Mouse (Mus musculus) CH12.LX (cell line): ENCODE measurements at regions not wholly inside any gene's neighbourhood (a gene's known extent, or its start where the extent isn't known, plus 50 kb on each side); places are given as distances from the start of the nearest gene placed in this dataset.

ENCODE experiments used
- CTCF ChIP-seq, 2 experiments: IDR thresholded peaks in 1 of 2; conservative IDR thresholded peaks in 1 of 2; 2 replicates each; pipeline ENCODE4 v1.5.1; 2011 to 2012; ENCODE audit warnings: low read depth in 2 of 2, low read length in 2 of 2, improper control_type of control experiment in 1 of 2, inconsistent platforms in 1 of 2, mild to moderate bottlenecking in 1 of 2, moderate library complexity in 1 of 2
- EP300 ChIP-seq: IDR thresholded peaks from 2 replicates; pipeline ENCODE4 v1.6.1; 2011; ENCODE audit warnings: low read length, improper control_type of control experiment
- HCFC1 ChIP-seq: IDR thresholded peaks from 2 replicates; pipeline ENCODE4 v1.6.1; 2012; ENCODE audit warnings: low read depth, mild to moderate bottlenecking, inconsistent platforms, low read length, improper control_type of control experiment
- MAZ ChIP-seq: IDR thresholded peaks from 2 replicates; pipeline ENCODE4 v1.6.1; 2012; ENCODE audit warnings: low read depth, mild to moderate bottlenecking, inconsistent platforms, low read length, improper control_type of control experiment, moderate library complexity
- MEF2A ChIP-seq: IDR thresholded peaks from 2 replicates; pipeline ENCODE4 v1.6.1; 2014; ENCODE audit warnings: low read depth, mild to moderate bottlenecking, inconsistent platforms, low read length, improper control_type of control experiment, borderline replicate concordance
- ZKSCAN1 ChIP-seq: IDR thresholded peaks from 2 replicates; pipeline ENCODE4 v1.6.1; 2012; ENCODE audit warnings: low read depth, inconsistent platforms, low read length, improper control_type of control experiment, borderline replicate concordance

DNA sequence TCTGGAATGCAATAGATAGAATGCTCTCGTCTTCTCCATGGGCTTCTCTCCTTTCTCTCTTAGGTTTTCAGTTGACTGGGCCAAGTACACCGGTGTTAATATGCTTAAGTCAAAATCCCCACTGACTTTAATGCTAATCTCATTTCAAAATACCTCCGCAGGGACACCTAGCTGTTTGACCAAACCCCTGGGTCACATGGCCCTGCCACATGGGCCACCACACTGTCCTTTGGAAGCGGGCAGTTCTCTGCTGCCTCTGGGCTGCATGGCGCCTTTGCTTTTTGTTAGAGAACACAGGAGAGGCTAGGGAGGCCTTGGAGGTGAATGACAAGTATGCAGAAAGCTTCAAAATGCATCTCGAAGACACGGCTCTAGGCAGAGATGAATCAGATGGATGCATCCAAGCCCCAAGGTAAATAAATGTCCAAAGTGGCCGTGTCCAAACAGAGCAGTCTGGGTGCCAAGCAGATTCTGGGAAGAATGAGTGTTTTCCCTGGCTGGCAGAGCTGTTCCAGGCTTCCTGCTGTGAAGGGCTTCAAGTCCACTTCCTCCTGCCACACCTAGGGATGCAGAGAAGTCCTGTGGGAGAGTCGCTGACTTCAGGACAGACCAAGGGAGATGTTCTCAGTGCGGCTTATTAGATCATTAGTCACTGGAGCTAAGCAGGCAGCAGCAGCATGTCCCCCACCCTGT lies 147.4 kb upstream of the Klf14 start:
- TF ChIP-seq HCFC1 (no peak), CTCF (conservative IDR thresholded peaks at IDR 0.05 in 1 of 2, IDR thresholded peaks at IDR 0.05 in 1 of 2; ENCODE audit: low read depth in 2 of 2, low read length in 2 of 2) (no peak), ZKSCAN1 (no peak), MAZ (no peak), EP300 (no peak), MEF2A (no peak)
